8 mouse cellular contexts compared by ENCODE assay signal in genomic region chr9:102722071-102722561, GRCm38 (mm10). TPM values are rescaled to one million over a fixed set of nuclear protein-coding genes. Genes with fewer than 3 reads are reported as not detected.
DNase-seq lines count a peak whose midpoint lies in the region; ATAC-seq and TF ChIP-seq lines count a peak whose summit lies in the region.

No protein-coding gene starts in this region.

- peak overlapping the region; percentile 67 for H3K4me3 ChIP-seq in forebrain, embryonic 10.5 days
- H3K4me3 ChIP-seq in hindbrain, embryonic 16.5 days (ENCODE audit: low read length), result peak overlapping the region; percentile 89
- H3K4me3 ChIP-seq in liver, postnatal 0 days (ENCODE audit: low read depth, low read length), result no peak overlapping the region
- peak overlapping the region; percentile 82; the same call in 1 of the 2 replicates for H3K4me3 ChIP-seq in stomach, embryonic 16.5 days (replicated peaks; ENCODE audit: low read length)

- peaks cover 88% of the 10 kb centered on the region for H3K4me1 ChIP-seq in forebrain, embryonic 10.5 days
- H3K4me1 ChIP-seq in hindbrain, embryonic 16.5 days (ENCODE audit: control insufficient read depth, insufficient read depth, low read depth, low read length), result peaks cover 75% of the 10 kb centered on the region
- peaks cover 69% of the 10 kb centered on the region for H3K4me1 ChIP-seq in liver, postnatal 0 days (ENCODE audit: insufficient read depth)
- H3K4me1 ChIP-seq in stomach, embryonic 16.5 days (ENCODE audit: control insufficient read depth, insufficient read depth, low read length), result peaks cover 63% of the 10 kb centered on the region

- no peak for TF ChIP-seq CTCF in liver, postnatal 0 days (IDR thresholded peaks at IDR 0.05; ENCODE audit: low read depth)

- no peaks in the 10 kb centered on the region for H3K27me3 ChIP-seq in forebrain, embryonic 10.5 days (ENCODE audit: poor library complexity, severe bottlenecking)
- no peaks in the 10 kb centered on the region for H3K27me3 ChIP-seq in hindbrain, embryonic 16.5 days (replicated peaks; ENCODE audit: control insufficient read depth, insufficient read depth, low read length)
- H3K27me3 ChIP-seq in liver, postnatal 0 days (ENCODE audit: insufficient read depth, low read length), result peaks cover 12% of the 10 kb centered on the region; the same call in 1 of the 2 replicates
- H3K27me3 ChIP-seq in stomach, embryonic 16.5 days (ENCODE audit: control insufficient read depth, insufficient read depth, low read length), result no peaks in the 10 kb centered on the region

- H3K9me3 ChIP-seq in forebrain, embryonic 10.5 days, result no peaks in the 10 kb centered on the region
- no peaks in the 10 kb centered on the region for H3K9me3 ChIP-seq in hindbrain, embryonic 16.5 days (ENCODE audit: control insufficient read depth, low read length)
- no peaks in the 10 kb centered on the region for H3K9me3 ChIP-seq in liver, postnatal 0 days (ENCODE audit: low read length)
- no peaks in the 10 kb centered on the region for H3K9me3 ChIP-seq in stomach, embryonic 16.5 days (replicated peaks; ENCODE audit: control insufficient read depth, low read length)

- ATAC-seq in hindbrain, embryonic 16.5 days, result no peak
- ATAC-seq in liver, postnatal 0 days, result no peak
- ATAC-seq in stomach, embryonic 16.5 days (ENCODE audit: insufficient read depth, low FRiP score), result no peak

- H3K27ac ChIP-seq in forebrain, embryonic 10.5 days, result peak overlapping the region; percentile 79
- H3K27ac ChIP-seq in hindbrain, embryonic 16.5 days (ENCODE audit: low read depth, low read length), result peak overlapping the region; percentile 1
- H3K27ac ChIP-seq in liver, postnatal 0 days (ENCODE audit: low read depth), result peak overlapping the region; percentile 51
- peak overlapping the region; percentile 67 for H3K27ac ChIP-seq in stomach, embryonic 16.5 days (ENCODE audit: low read length)

- peak; percentile 40; the same call in 1 of the 2 replicates for TF ChIP-seq EP300 in liver, postnatal 0 days (IDR thresholded peaks at IDR 0.05; ENCODE audit: low read depth)

- peak overlapping the region; percentile 93 for H3K4me2 ChIP-seq in hindbrain, embryonic 16.5 days (ENCODE audit: low read length)
- H3K4me2 ChIP-seq in liver, postnatal 0 days (ENCODE audit: low read depth, low read length), result peak overlapping the region; percentile 81
- peak overlapping the region; percentile 94 for H3K4me2 ChIP-seq in stomach, embryonic 16.5 days (ENCODE audit: low read depth, low read length)

- peaks cover 74% of the 10 kb centered on the region for H3K36me3 ChIP-seq in forebrain, embryonic 10.5 days (replicated peaks)
- peaks cover 34% of the 10 kb centered on the region for H3K36me3 ChIP-seq in hindbrain, embryonic 16.5 days (ENCODE audit: control insufficient read depth, insufficient read depth, low read length)
- peaks cover 39% of the 10 kb centered on the region for H3K36me3 ChIP-seq in liver, postnatal 0 days (replicated peaks; ENCODE audit: insufficient read depth, low read length)
- H3K36me3 ChIP-seq in stomach, embryonic 16.5 days (ENCODE audit: control insufficient read depth, insufficient read depth, low read length), result peaks cover 24% of the 10 kb centered on the region

- peak; percentile 69 for DNase-seq in Muller cell, postnatal 12 days (ENCODE audit: inconsistent ontology term)
- no peak for DNase-seq in forebrain, embryonic 10.5 days (ENCODE audit: extremely low spot score, low spot score)
- DNase-seq in liver, postnatal 0 days, result no peak
- no peak for DNase-seq in urinary bladder, adult 18-20 months (ENCODE audit: low spot score in 2 of 2)
- no peak for DNase-seq in urinary bladder, postnatal 14 days (ENCODE audit: low spot score)
- no peak for DNase-seq in spleen, postnatal 4 days (ENCODE audit: low spot score in 2 of 2)

- 55% methylated on average over 9 of the region's 9 CpGs for WGBS in forebrain, embryonic 10.5 days
- 10% methylated on average over 9 of the region's 9 CpGs for WGBS in hindbrain, embryonic 16.5 days
- WGBS in liver, postnatal 0 days (ENCODE audit: insufficient replicate concordance), result 58% methylated on average over 9 of the region's 9 CpGs
- WGBS in stomach, embryonic 16.5 days, result 43% methylated on average over 9 of the region's 9 CpGs

- H3K9ac ChIP-seq in hindbrain, embryonic 16.5 days (ENCODE audit: low read depth, low read length), result peak overlapping the region; percentile 35
- H3K9ac ChIP-seq in liver, postnatal 0 days (replicated peaks), result 0 out of 2 replicates have a peak overlapping the region, but pooled peaks have one; percentile 4
- H3K9ac ChIP-seq in stomach, embryonic 16.5 days (ENCODE audit: low read length), result peak overlapping the region; percentile 51; the same call in 1 of the 2 replicates

RNA-seq across cellular contexts. Expression of gene Amotl2, which starts 5.6 kb away (rescaled TPM):
- 49.9 and 51.9 TPM in 2 replicates for polyA plus RNA-seq in forebrain, embryonic 10.5 days (2016; fragmentation: Nextera tagmentation; extraction: Ambion mirVana)
- polyA plus RNA-seq in hindbrain, embryonic 16.5 days (2015; fragmentation: Nextera tagmentation; extraction: Ambion mirVana), result 40.7 and 47.5 TPM in 2 replicates
- 5.7 and 6.5 TPM in 2 replicates for polyA plus RNA-seq in liver, postnatal 0 days (2015; fragmentation: Nextera tagmentation; extraction: Ambion mirVana)
- polyA plus RNA-seq in stomach, embryonic 16.5 days (2015; fragmentation: Nextera tagmentation; extraction: Ambion mirVana), result 21.1 and 26.3 TPM in 2 replicates

Comparison
In these comparisons a context has a peak if more than half of its experiments do, and no peak if none do; other contexts are left out.
1. H3K27ac ChIP-seq: peak in every context shown above with its lines; median percentile 79 in forebrain, embryonic 10.5 days; 67 in stomach, embryonic 16.5 days; 51 in liver, postnatal 0 days; 1 in hindbrain, embryonic 16.5 days.